In the genomic region with DNA sequence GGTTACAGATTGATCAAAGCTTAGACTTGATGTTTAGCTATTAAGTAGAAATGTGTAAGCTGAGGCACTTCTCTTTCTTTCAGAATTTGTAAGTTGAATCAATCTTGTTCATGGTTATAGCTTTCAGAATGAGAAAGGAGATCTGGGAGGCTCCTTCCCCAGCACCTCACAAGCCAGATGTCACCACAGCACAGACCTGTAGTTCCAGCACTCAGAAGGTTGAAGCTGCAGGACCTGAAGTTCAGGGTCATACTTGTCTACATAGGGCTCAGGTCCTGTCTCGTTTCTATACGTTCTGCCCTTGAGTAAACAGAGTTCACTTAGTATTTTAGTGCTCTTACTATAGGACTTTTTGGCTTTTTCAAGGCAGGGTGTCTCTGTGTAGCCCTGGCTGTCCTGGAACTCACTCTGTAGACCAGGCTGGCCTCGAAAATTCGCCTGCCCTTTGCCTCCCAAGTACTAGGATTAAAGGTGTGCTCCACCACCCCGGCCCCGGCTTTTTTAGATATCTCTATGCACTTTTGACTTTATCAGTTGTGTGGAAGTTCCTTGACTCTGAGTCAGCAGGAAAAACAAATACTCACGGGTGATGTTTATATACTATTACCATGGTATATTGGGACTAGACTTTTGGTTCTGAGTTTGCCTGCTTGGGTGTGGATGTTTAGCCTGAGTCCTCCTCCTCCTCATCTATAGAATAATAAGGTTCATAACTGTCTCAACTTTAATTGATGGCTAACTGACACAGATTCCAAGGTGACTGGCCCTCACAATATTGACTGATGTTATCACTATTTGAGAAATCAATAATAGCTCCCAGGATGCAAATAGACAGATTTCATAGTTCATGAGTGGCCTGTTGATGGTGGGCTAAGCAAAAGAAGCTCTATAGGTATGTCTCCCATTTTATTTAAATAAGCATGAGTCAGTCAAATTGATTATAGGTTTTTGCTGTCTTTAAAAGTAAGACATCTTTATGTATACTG, we compare ENCODE assay signal across 16 mouse cellular contexts. TPM values are rescaled to one million over a fixed set of nuclear protein-coding genes. Genes with fewer than 3 reads are reported as not detected.
DNase-seq lines count a peak whose midpoint lies in the region; ATAC-seq and TF ChIP-seq lines count a peak whose summit lies in the region.
"Had no signal": no experiment of that assay in that cellular context is flagged by ENCODE, and none has a peak within 500 bp of the region (broad histone marks: within the 10 kb centered on the region; RNA-seq: fewer than 3 reads in every experiment).

No protein-coding gene starts in this region.

- H3K4me2 ChIP-seq in liver, postnatal 0 days (ENCODE audit: low read depth, low read length), result peak overlapping the region; percentile 51
- H3K4me2 ChIP-seq: heart, embryonic 11.5 days; hindbrain, embryonic 13.5 days had no signal

- WGBS in liver, postnatal 0 days (ENCODE audit: insufficient replicate concordance), result 35% methylated on average over 7 of the region's 7 CpGs

- TF ChIP-seq CTCF in G1E (IDR thresholded peaks at IDR 0.05; ENCODE audit: low read depth, low read length), result no peak
- no peak for TF ChIP-seq CTCF in liver, postnatal 0 days (IDR thresholded peaks at IDR 0.05; ENCODE audit: low read depth)

- H3K27ac ChIP-seq in liver, postnatal 0 days (ENCODE audit: low read depth), result peak overlapping the region; percentile 87
- H3K27ac ChIP-seq: hindbrain, embryonic 13.5 days had no signal

- H3K4me3 ChIP-seq in G1E (ENCODE audit: low read depth, low read length), result peak overlapping the region; percentile 13; the same call in 1 of the 2 replicates
- no peak overlapping the region for H3K4me3 ChIP-seq in liver, postnatal 0 days (ENCODE audit: low read depth, low read length)
- H3K4me3 ChIP-seq: hindbrain, embryonic 13.5 days had no signal

- H3K9me3 ChIP-seq in G1E (replicated peaks), result no peaks in the 10 kb centered on the region
- H3K9me3 ChIP-seq in liver, postnatal 0 days (ENCODE audit: low read length), result no peaks in the 10 kb centered on the region
- H3K9me3 ChIP-seq: hindbrain, embryonic 13.5 days had no signal

- H3K36me3 ChIP-seq in G1E (replicated peaks), result peaks cover 17% of the 10 kb centered on the region
- no peaks in the 10 kb centered on the region for H3K36me3 ChIP-seq in liver, postnatal 0 days (replicated peaks; ENCODE audit: insufficient read depth, low read length)

- TF ChIP-seq EP300 in liver, postnatal 0 days (IDR thresholded peaks at IDR 0.05; ENCODE audit: low read depth), result peak; percentile 49

- H3K9ac ChIP-seq in liver, postnatal 0 days (replicated peaks), result peak overlapping the region; percentile 35; the same call in 1 of the 2 replicates
- H3K9ac ChIP-seq: hindbrain, embryonic 13.5 days had no signal

- no peaks in the 10 kb centered on the region for H3K27me3 ChIP-seq in G1E (ENCODE audit: insufficient read depth, low read length)
- H3K27me3 ChIP-seq in liver, postnatal 0 days (ENCODE audit: insufficient read depth, low read length), result no peaks in the 10 kb centered on the region
- H3K27me3 ChIP-seq: hindbrain, embryonic 13.5 days had no signal

- ATAC-seq in G1E (ENCODE audit: extremely low read depth, insufficient number of reproducible peaks, low FRiP score, poor library complexity, severe bottlenecking), result peak; percentile 22; the same call in 1 of the 2 replicates
- peak; percentile 62 for ATAC-seq in liver, postnatal 0 days
- ATAC-seq in inflammation-experienced regulatory T-cells, adult 6 months, result no peak

- H3K4me1 ChIP-seq in G1E (ENCODE audit: insufficient read depth, low read depth, low read length), result peaks cover 30% of the 10 kb centered on the region
- H3K4me1 ChIP-seq in liver, postnatal 0 days (ENCODE audit: insufficient read depth), result peaks cover 27% of the 10 kb centered on the region
- H3K4me1 ChIP-seq: hindbrain, embryonic 13.5 days had no signal

- DNase-seq in G1E (ENCODE audit: low spot score) (no peak), liver (peak; percentile 62)
- peak; percentile 38 for DNase-seq in c-Kit-positive CD71-positive TER-119-positive erythroid progenitor cells, embryonic 14.5 days (ENCODE audit: low spot score)
- DNase-seq in liver, postnatal 0 days, result peak; percentile 19
- no peak for DNase-seq in left cerebral cortex, adult 11 months (ENCODE audit: low spot score)
- no peak for DNase-seq in gastrocnemius, postnatal 10 days
- no peak for DNase-seq in yolk sac, embryonic 10.5 days (ENCODE audit: low spot score)
- DNase-seq: cerebellum, adult 18-20 months; gastrocnemius, postnatal 14 days; heart, postnatal 14 days; kidney, adult 2 months; kidney, postnatal 4 days; right cerebral cortex, adult 18-20 months had no signal

RNA-seq across cellular contexts. Expression of a gene that starts 19.7 kb away (rescaled TPM):
- total RNA-seq in G1E (2014; fragmentation: Nextera tagmentation), result 43.9 and 44.0 TPM in 2 replicates
- 41.4 and 42.0 TPM in 2 replicates for total RNA-seq in G1E (2017)
- 15.4 and 18.8 TPM in 2 replicates for polyA plus RNA-seq in G1E (2012)
- 6.6 and 6.8 TPM in 2 replicates for polyA plus RNA-seq in liver, postnatal 0 days (2015; fragmentation: Nextera tagmentation; extraction: Ambion mirVana)
- total RNA-seq in gastrocnemius, postnatal 10 days (2021), result 10 to 100 TPM; 17.5 to 19.4 TPM
- polyA plus RNA-seq in inflammation-experienced regulatory T-cells, adult 6 months (2017; shearing (Covaris generic)), result 10 to 100 TPM; 36.0 to 43.5 (median 43.0) TPM

Comparison
In these comparisons a context has a peak if more than half of its experiments do, and no peak if none do; other contexts are left out.
1. DNase-seq: peak in c-Kit-positive CD71-positive TER-119-positive erythroid progenitor cells, embryonic 14.5 days (single experiment), liver (single experiment) and liver, postnatal 0 days (single experiment); none in G1E (single experiment), left cerebral cortex, adult 11 months (single experiment), gastrocnemius, postnatal 10 days (single experiment) and yolk sac, embryonic 10.5 days (single experiment).